Mouse (Mus musculus) urinary bladder, adult 2 months (tissue): ENCODE data around the gene Prdm10. TPM values are rescaled to one million over a fixed set of nuclear protein-coding genes. Genes with fewer than 3 reads are reported as not detected.

Experiments used
- polyA plus RNA-seq: library from polyadenylated mRNA; depleted of rRNA; stranded (reverse); fragments of >200 nt; gene quantifications from 2 replicates; pipeline ENCODE4 v1.2.3, GENCODE M21; 2012; rRNA removed

Gene Prdm10
- polyA plus RNA-seq, 1 experiment, result 7.4 TPM

Other genes with a start within 250 kb of the Prdm10 start
- 8.9 and 10.7 TPM in 2 replicates for gene Zbtb44, start 249.9 kb upstream of the Prdm10 start, polyA plus RNA-seq
- 23.2 and 25.8 TPM in 2 replicates for gene St14, start 148.7 kb upstream of the Prdm10 start, polyA plus RNA-seq
- gene Aplp2, start 68.7 kb upstream of the Prdm10 start, polyA plus RNA-seq, result 943 and 1,034 TPM in 2 replicates
- gene Nfrkb, start 105.7 kb downstream of the Prdm10 start, polyA plus RNA-seq, result 17.6 and 17.8 TPM in 2 replicates
- gene Tmem45b, start 183.9 kb downstream of the Prdm10 start, polyA plus RNA-seq, result 135 and 165 TPM in 2 replicates